Mouse (Mus musculus): ENCODE measurements around the gene Cftr.

The Cftr gene

DNA sequence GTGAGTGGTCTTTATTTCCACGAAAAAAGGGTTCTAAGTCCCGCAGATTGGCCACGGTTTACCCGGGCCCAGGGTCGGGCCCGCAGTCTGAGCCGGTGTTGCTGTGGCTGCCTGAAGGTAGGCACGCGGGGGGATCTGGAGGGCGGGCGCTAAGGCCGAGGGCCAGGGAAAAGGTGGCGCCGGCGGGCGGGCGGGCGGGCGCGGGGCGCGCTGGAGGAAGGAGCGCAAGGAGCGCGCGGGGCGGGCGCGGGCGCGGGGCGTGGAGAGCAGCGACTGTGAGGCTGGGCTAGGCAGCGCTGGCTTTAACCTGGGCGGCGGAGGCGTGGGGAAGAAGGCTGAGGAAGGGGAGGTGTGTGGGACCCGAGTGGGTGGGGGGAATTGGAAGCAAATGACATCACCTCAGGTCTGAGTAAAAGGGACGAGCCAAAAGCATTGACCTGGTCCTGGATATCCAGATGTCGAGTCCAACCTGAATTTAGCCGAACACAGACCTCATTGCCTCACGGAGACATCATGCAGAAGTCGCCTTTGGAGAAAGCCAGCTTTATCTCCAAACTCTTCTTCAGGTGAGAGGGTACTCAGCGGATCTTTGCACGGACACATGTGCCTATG, at the start of gene Cftr:
Gene Cftr (plus strand): TSS at position 377 of the 612 bp plus-strand sequence.
- DNase-seq (ENCODE audit: low spot score in 2 of 2), result no peak

DNA sequence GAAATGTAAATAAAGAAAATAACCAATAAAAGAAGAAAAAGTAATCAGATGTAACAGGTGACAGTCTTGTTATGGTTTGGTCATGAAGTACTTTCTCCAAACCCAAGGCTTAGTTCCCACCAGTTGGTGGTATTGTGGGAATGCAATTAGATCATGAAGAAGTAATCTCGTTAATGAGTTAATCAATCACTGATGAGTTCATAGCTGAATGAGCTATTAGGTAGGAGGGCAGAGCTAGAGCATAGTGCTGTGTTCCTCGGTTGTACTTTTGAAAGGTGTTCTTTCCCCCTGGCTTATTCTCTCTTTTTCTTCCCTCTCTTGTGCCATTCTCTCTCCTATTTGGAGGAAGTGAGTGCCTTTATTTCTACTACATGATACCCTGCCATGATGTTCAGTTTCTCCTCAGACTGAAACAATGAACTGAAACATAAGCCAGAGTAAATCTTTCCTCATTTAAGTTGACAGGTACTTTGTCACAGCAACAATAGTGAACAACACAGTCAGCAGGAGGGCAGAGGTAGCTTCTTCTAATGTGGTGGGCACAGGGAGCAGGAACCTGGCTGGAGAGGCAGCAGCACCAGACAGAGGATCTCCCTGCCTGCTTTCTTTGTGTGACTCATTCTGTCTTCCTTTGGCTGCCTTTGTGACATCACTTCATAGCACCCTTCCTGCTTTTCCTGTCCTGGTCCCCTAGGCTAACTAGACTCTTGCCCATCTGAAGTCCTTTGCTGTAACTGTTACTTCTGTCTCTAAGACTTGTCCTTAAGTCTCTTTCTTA, 43.1 kb upstream of the Cftr start:
- no peak for DNase-seq (ENCODE audit: low spot score in 2 of 2)

GRCm38 (mm10) chr6:18128059-18128458, 42.4 kb upstream of the Cftr start:
- no peak for DNase-seq (ENCODE audit: low spot score in 2 of 2)

- no peak for DNase-seq (ENCODE audit: low spot score in 2 of 2)
Measured at GRCm38 (mm10) chr6:18135246-18135645, 35.2 kb upstream of the Cftr start.

GRCm38 (mm10) chr6:18153031-18153430, 17.5 kb upstream of the Cftr start:
- no peak for DNase-seq (ENCODE audit: low spot score in 2 of 2)

GRCm38 (mm10) chr6:18169618-18170017, 869 bp upstream of the Cftr start:
- no peak for DNase-seq (ENCODE audit: low spot score in 2 of 2)

- peak in 1 of 2 experiments; percentile 12 for DNase-seq (ENCODE audit: low spot score in 2 of 2)
Measured at GRCm38 (mm10) chr6:18171614-18172013, 1.1 kb downstream of the Cftr start.

- no peak for DNase-seq (ENCODE audit: low spot score in 2 of 2)
Measured at GRCm38 (mm10) chr6:18177509-18177908, 7.0 kb downstream of the Cftr start.

DNA sequence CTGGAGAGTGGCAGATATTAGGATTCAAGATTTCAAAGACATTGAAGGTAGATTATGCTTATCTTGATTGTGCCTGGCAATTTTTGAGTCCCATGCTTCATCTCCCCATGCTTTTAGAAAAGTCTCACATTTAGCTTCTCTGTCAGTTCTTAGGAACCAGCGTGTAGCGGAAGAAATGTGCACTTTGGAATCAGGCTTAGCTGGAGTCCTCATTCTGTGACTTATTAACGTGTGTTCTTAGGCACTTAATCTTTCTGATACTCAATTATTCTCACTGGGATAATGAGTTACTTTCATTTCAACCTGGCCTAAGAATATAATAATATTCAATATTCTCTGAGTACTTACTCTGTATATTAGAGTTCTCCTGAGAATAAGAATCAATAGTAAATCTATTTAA, 10.2 kb downstream of the Cftr start:
- no peak for DNase-seq (ENCODE audit: low spot score in 2 of 2)

DNA sequence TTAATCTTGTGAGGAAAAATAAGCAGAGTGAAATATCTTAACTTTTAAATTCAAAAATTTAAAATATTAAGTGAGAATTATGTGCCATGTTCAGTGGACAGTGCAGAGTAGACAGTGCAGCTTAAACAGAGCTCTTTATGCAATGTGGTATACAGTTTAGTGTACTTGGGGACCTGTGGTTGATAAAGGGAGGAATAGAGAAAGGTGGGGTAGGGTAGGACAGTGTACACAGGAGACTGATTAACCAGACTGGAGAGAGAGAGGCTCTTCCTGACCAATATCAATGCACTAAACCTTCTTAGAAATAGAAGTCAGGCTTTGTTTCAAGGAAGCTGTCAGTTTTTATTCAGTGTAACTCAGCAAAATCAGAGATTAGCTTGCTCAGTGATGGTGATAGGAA, 12.4 kb downstream of the Cftr start:
- DNase-seq (ENCODE audit: low spot score in 2 of 2), result no peak

GRCm38 (mm10) chr6:18220691-18221090, 50.2 kb downstream of the Cftr start:
- no peak for DNase-seq (ENCODE audit: low spot score in 2 of 2)

- no peak for DNase-seq (ENCODE audit: low spot score in 2 of 2)
Measured at GRCm38 (mm10) chr6:18223206-18223605, 52.7 kb downstream of the Cftr start.

- DNase-seq (ENCODE audit: low spot score in 2 of 2), result no peak
Measured at GRCm38 (mm10) chr6:18225157-18225556, 54.7 kb downstream of the Cftr start.

GRCm38 (mm10) chr6:18246495-18246894, 76.0 kb downstream of the Cftr start:
- no peak for DNase-seq (ENCODE audit: low spot score in 2 of 2)

GRCm38 (mm10) chr6:18247891-18248463, 77.5 kb downstream of the Cftr start:
- no peak for DNase-seq (ENCODE audit: low spot score in 2 of 2)

DNA sequence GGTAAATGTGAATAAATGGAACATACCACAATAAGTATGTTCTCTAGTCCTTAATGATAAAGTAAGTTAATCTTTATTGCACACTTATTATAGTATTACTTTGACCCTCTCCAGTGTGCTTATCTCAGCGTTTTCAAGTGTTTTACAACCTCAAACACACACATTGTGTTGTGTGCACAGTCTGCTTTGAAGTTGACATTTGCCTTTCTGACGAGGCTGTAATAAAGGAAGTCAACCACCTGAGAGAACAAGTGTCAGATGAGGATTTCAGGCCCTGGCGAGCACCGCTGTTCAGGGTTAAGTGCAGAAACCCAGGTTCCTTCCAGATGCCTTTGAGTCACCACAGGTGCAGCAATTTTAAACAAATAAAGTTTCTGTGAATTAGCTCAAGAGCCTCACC, 78.0 kb downstream of the Cftr start:
- DNase-seq (ENCODE audit: low spot score in 2 of 2), result no peak

GRCm38 (mm10) chr6:18254586-18254985, 84.1 kb downstream of the Cftr start:
- DNase-seq (ENCODE audit: low spot score in 2 of 2), result no peak

DNA sequence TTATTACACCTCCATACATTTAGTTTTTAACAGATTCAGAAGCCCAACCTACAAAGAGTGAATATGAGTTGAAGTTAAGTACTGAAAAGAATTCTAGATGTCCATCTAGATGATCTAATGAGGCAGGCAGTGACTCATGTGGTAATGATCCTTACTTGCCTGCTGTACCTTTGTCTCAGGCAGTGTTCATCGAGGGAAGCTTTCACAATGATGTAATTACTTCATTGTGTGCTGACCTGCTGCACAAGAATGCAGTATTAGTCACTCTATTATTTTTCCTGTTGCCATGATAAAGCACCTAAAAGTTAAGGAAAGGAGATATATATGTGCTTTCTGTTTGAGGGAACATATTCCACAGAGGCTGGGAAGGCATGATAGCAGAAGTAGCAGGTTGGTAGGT, 100.5 kb downstream of the Cftr start:
- no peak for DNase-seq (ENCODE audit: low spot score in 2 of 2)

DNA sequence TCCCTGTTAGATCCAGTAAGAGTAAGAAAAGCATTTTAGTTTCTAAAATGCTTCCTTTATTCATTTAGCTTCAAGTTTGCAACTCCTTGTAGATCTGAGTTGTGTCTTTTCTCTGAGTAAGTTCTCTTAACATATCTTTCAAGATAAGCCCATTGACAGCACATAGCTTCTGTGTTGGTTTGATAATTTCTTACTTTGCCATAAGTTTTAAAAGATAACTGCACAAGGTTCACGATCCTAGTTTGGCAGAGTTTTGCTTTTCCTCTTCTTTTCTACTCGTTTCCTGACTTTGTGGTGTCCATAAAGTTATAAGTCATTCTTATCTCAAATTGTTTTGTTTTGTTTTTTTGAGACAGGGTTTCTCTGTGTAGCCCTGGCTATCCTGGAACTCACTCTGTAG, 130.3 kb downstream of the Cftr start:
- DNase-seq (ENCODE audit: low spot score in 2 of 2), result no peak

GRCm38 (mm10) chr6:18302105-18302504, 131.6 kb downstream of the Cftr start:
- no peak for DNase-seq (ENCODE audit: low spot score in 2 of 2)

DNA sequence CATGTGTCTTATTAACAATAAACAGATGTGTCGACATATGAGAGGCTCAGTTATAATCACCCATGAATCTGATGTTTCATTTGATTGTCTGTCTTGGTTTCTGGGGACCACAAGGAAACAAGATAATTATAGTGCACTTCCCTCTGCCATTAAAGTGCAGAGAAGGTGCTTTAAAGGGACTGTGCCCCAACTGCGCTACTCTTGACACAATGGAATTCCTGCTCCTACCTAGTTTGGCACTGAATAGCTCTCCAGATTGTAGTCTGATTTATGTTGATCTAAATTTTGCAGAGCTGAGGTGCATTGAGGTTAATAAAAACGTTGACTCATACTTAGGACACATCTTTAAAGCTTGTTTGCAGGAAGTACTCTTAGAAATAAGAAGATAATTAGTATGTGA, 132.7 kb downstream of the Cftr start:
- DNase-seq (ENCODE audit: low spot score in 2 of 2), result no peak

DNA sequence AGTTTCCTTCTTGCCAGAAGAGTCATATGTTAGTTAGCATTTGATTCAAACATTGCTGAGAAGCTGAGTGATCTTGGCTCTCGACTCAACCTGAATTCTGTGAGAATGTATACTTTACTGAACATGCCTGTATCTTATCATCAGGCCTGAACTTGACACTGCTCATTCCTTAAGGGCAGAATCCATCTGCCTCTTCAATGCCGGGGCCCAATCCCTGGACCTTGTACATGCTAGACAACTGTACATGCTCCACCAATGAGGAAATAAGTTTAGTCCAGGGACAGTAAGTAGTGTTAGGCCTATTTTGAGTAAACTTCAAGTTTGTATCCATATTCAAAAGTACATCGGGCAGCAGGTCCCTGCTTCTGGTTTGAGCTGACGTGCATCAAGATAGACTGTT, 134.6 kb downstream of the Cftr start:
- no peak for DNase-seq (ENCODE audit: low spot score in 2 of 2)

- DNase-seq (ENCODE audit: low spot score in 2 of 2), result no peak
Measured at GRCm38 (mm10) chr6:18310983-18311382, 140.5 kb downstream of the Cftr start.
